Mouse (Mus musculus): Measurements from ENCODE around the gene Kdm2a. TPM values are rescaled to one million over a fixed set of nuclear protein-coding genes. Genes with fewer than 3 reads are reported as not detected.

Kdm2a gene
- polyA plus RNA-seq (2015; fragmentation: Nextera tagmentation; extraction: Ambion mirVana), result 31.4 and 34.8 TPM in 2 replicates

DNA sequence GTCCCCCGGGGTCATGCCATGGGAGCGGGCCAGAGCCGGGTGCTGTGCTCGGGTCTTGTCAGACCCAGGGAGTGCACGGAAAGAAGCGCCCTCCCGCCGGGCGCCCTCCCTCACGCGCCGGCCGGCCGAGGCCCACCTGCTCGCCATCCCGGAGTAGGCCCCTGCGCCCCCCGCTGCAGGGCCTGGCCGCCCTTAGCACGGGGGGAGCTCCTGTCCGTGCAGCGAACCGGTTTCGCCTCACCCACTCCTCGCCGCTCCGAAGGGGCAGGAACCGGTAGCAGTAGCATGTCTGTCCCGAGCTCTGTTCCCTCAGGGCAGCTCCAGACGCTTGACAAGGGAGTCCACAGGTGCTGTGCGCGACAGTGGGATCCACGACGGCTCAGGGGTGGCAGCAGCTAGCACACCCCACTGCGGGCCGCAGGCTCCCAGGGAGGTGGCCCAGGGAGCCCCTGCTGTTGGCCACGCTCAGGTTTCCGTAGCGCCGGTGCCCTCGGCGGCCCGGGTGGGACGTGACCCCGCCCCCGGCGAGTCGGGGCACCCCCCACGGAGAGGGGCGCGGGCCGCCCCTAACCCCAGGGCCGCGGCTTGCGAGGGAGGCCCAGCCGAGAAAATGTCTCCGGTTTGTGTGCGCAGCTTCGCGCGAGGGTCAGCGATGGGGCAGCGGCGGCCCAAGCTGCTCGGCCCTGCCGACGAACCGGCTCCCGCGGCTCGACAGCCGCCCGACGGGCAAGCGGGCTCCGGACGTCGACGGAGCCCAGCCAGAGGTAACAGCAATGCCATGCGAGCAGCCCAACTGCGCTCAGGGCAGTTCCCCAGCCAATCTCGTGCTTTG is at the start of gene Kdm2a:
TSS of gene Kdm2a (minus strand) at position 488 of the 832 bp plus-strand sequence.
- Histone ChIP-seq H3K4me1 (ENCODE audit: control insufficient read depth, insufficient read depth, low read length) (peaks cover 7% of the 10 kb centered on the region; the same call in 1 of the 2 replicates), H3K4me3 (ENCODE audit: low read length) (peak within 1 kb of the TSS; percentile 99), H3K9me3 (ENCODE audit: control insufficient read depth, low read length) (no peaks in the 10 kb centered on the region), H3K27me3 (replicated peaks; ENCODE audit: control insufficient read depth, insufficient read depth, low read length) (no peaks in the 10 kb centered on the region), H3K4me2 (ENCODE audit: low read depth, low read length) (peak within 1 kb of the TSS; percentile 83), H3K36me3 (ENCODE audit: control insufficient read depth, insufficient read depth, low read length) (no peaks in the 10 kb centered on the region), H3K9ac (ENCODE audit: low read depth, low read length) (peak within 1 kb of the TSS; percentile 79), H3K27ac (ENCODE audit: low read length) (peak within 1 kb of the TSS; percentile 78)
- ATAC-seq, result peak; percentile 60; the same call in 1 of the 2 replicates
- 3% methylated on average over 81 of the region's 82 CpGs for WGBS

DNA sequence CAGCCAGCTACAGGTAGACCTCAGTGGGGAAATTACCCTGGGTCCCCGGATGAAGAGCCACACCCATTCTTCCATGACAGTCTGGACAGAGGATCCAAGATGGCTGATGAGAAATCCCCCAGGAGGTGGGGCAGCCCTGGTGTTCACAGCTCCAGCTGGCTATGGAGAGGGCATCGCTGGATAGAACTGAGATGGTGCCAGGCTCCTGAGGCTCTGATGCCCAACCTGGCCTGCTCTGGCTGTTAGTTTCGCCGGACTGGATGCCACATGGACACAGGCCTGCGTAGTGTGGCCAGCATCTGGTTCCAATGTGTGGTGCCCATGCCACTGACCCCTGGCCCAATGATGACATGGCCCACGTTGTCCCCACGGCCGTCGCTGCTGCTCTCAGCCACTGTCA is 49.4 kb upstream of the Kdm2a start:
- H3K9ac ChIP-seq (ENCODE audit: low read depth, low read length), result no peak overlapping the region
- no peak overlapping the region for H3K27ac ChIP-seq (ENCODE audit: low read length)
- no peaks in the 10 kb centered on the region for H3K36me3 ChIP-seq (ENCODE audit: control insufficient read depth, insufficient read depth, low read length)
- H3K4me1 ChIP-seq (ENCODE audit: control insufficient read depth, insufficient read depth, low read length), result no peaks in the 10 kb centered on the region
- H3K9me3 ChIP-seq (ENCODE audit: control insufficient read depth, low read length), result no peaks in the 10 kb centered on the region
- no peak overlapping the region for H3K4me2 ChIP-seq (ENCODE audit: low read depth, low read length)
- H3K4me3 ChIP-seq (ENCODE audit: low read length), result no peak overlapping the region
- no peaks in the 10 kb centered on the region for H3K27me3 ChIP-seq (replicated peaks; ENCODE audit: control insufficient read depth, insufficient read depth, low read length)
- ATAC-seq, result no peak
- 91% methylated on average over 9 of the region's 9 CpGs for WGBS

DNA sequence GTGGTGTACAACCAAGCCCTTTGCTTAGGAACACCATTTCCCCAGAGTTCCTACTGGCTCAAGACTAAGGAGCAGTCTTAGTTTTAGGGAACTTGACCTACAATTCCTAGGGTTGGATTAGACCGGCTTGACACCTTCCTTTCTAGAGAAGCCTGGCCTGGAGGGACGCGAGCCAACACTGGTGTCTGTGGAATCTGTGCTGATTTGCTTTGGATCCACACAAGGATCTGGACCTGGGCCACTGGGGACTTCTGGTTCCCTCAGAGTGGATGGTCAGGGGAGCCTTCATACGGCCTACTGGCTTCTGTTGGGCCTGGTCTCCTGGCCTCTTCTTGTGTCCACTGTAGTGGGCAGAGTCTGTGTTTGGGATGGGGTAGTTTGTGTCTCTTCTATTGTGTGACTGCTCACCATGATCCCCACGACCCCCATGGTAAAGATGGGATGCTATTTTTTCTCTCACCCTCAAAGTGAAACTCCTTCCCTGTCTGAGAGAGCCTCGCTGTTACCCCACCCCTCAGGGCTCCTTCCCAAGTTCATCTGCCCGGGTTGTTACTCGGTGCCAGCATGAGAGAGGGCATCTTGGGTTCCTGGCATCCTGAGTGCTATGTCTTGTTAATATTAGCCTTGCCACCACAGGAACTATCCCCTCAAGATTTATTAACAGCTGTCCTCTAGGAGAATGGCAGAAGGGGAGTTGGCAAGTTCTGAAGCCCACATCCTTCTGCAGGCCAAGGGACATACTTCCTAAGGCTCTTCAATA is 48.8 kb upstream of the Kdm2a start:
- WGBS, result 91% methylated on average over 8 of the region's 8 CpGs
- Histone ChIP-seq H3K4me2 (ENCODE audit: low read depth, low read length) (no peak overlapping the region), H3K9ac (ENCODE audit: low read depth, low read length) (no peak overlapping the region), H3K4me1 (ENCODE audit: control insufficient read depth, insufficient read depth, low read length) (peaks cover 4% of the 10 kb centered on the region), H3K27me3 (replicated peaks; ENCODE audit: control insufficient read depth, insufficient read depth, low read length) (no peaks in the 10 kb centered on the region), H3K9me3 (ENCODE audit: control insufficient read depth, low read length) (no peaks in the 10 kb centered on the region), H3K4me3 (ENCODE audit: low read length) (no peak overlapping the region), H3K36me3 (ENCODE audit: control insufficient read depth, insufficient read depth, low read length) (no peaks in the 10 kb centered on the region), H3K27ac (ENCODE audit: low read length) (no peak overlapping the region)
- no peak for ATAC-seq

DNA sequence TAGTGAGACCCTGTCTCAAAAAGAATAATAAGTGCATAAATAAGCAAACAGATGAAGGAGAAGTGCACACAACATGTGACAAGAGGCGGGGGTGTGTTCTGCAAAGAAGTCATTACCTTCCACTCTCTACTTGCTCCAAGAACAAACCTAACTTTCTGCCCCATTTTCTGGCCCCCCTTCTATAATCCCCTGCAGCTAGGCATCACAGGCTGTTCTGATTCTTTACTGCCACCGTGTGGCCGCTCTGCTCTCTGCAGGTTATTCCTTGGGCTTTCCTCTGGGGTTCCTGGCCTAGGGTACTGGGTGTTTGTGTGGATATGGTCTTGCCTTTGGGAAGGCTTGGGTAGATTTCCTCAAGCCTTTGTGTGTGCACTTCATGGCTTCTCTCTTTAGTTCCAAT is 44.3 kb upstream of the Kdm2a start:
- Histone ChIP-seq H3K9me3 (ENCODE audit: control insufficient read depth, low read length) (no peaks in the 10 kb centered on the region), H3K36me3 (ENCODE audit: control insufficient read depth, insufficient read depth, low read length) (no peaks in the 10 kb centered on the region), H3K9ac (ENCODE audit: low read depth, low read length) (no peak overlapping the region), H3K4me1 (ENCODE audit: control insufficient read depth, insufficient read depth, low read length) (peaks cover 30% of the 10 kb centered on the region), H3K27me3 (replicated peaks; ENCODE audit: control insufficient read depth, insufficient read depth, low read length) (no peaks in the 10 kb centered on the region), H3K27ac (ENCODE audit: low read length) (peak overlapping the region; percentile 67; the same call in 1 of the 2 replicates), H3K4me2 (ENCODE audit: low read depth, low read length) (no peak overlapping the region), H3K4me3 (ENCODE audit: low read length) (no peak overlapping the region)
- no peak for ATAC-seq
- 10% methylated on average over 3 of the region's 3 CpGs for WGBS

DNA sequence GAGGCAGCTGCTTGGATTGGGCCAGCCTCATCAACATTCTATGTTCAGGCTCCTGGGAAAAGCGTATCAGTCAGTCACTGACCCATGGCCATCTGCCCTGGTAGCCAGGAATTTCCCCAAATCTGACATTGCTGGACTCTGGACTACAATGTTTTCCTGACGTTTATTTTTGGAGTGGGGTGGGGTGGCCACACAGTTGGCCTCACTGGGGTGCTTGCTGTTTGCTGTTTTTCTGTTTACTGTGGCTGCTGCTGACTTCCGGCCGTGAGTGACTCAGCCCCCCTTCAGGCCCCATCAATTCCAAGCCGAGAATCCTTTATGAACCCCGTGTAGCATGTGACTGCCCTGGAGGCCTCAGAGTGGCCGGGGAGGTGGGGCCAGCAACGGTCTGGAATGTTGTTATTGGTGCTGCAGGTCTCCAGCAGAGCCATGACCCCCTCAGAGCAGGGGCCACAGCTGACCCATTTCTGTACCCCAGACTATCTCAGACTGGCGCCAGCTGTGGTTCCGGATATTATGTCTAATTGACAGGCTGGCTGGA is 43.6 kb upstream of the Kdm2a start:
- H3K4me2 ChIP-seq (ENCODE audit: low read depth, low read length), result no peak overlapping the region
- H3K36me3 ChIP-seq (ENCODE audit: control insufficient read depth, insufficient read depth, low read length), result no peaks in the 10 kb centered on the region
- H3K4me1 ChIP-seq (ENCODE audit: control insufficient read depth, insufficient read depth, low read length), result peaks cover 30% of the 10 kb centered on the region
- WGBS, result 31% methylated on average over 10 of the region's 10 CpGs
- H3K27me3 ChIP-seq (replicated peaks; ENCODE audit: control insufficient read depth, insufficient read depth, low read length), result no peaks in the 10 kb centered on the region
- peak; percentile 37 for ATAC-seq
- H3K27ac ChIP-seq (ENCODE audit: low read length), result peak overlapping the region; percentile 67
- no peak overlapping the region; the same call in 1 of the 2 replicates for H3K9ac ChIP-seq (ENCODE audit: low read depth, low read length)
- no peaks in the 10 kb centered on the region for H3K9me3 ChIP-seq (ENCODE audit: control insufficient read depth, low read length)
- H3K4me3 ChIP-seq (ENCODE audit: low read length), result no peak overlapping the region

DNA sequence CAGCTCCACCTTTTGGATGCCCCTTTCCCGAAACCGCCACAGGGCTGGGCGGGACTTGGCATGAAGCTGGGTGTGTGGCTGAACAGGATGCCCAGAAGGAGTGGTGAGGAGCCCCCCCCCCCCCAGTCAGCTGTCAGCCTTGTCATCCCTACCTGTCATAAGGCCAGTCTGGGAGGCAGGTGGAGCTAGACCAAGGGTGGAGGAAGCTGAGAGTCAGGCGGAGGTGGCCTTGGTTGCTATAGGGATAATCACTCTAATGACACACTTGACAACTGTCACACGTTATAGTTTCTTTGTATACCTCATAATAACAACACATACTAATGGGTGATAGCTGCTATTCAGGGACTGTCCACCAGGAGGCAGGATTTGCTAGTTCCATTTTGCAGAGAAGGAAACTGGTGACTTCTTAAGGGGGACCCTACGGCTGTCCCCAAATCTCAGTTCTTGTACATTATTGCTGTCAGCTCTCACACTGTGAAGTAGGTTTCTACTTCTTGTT is 43.1 kb upstream of the Kdm2a start:
- ATAC-seq, result peak; percentile 47
- H3K27me3 ChIP-seq (replicated peaks; ENCODE audit: control insufficient read depth, insufficient read depth, low read length), result no peaks in the 10 kb centered on the region
- 34% methylated on average over 6 of the region's 6 CpGs for WGBS
- 0 out of 2 replicates have a peak overlapping the region, but pooled peaks have one; percentile 88 for H3K4me2 ChIP-seq (ENCODE audit: low read depth, low read length)
- H3K36me3 ChIP-seq (ENCODE audit: control insufficient read depth, insufficient read depth, low read length), result no peaks in the 10 kb centered on the region
- no peaks in the 10 kb centered on the region for H3K9me3 ChIP-seq (ENCODE audit: control insufficient read depth, low read length)
- H3K9ac ChIP-seq (ENCODE audit: low read depth, low read length), result no peak overlapping the region
- H3K4me3 ChIP-seq (ENCODE audit: low read length), result no peak overlapping the region
- H3K27ac ChIP-seq (ENCODE audit: low read length), result peak overlapping the region; percentile 67
- H3K4me1 ChIP-seq (ENCODE audit: control insufficient read depth, insufficient read depth, low read length), result peaks cover 33% of the 10 kb centered on the region

DNA sequence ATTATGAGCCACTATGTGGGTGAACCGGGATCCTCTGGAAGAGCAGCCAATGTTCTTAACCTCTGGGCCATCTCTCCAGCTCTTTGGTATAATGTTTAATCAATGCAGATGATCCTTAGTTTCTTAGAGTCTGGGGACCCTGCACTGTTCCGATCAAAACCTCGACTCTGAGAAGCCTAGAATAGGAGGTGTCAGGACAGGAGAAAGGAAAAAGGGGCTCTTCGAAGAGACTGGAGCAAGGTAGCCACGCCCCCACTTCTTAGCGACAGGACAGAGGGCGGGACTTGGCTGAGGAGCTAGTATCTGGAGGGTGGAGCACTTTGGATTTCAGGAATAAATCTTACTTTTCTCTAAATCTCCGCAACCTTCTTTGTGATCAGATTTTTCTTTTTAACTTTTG is 42.1 kb upstream of the Kdm2a start:
- no peaks in the 10 kb centered on the region for H3K9me3 ChIP-seq (ENCODE audit: control insufficient read depth, low read length)
- peaks cover 35% of the 10 kb centered on the region for H3K4me1 ChIP-seq (ENCODE audit: control insufficient read depth, insufficient read depth, low read length)
- H3K4me2 ChIP-seq (ENCODE audit: low read depth, low read length), result peak overlapping the region; percentile 88
- 8% methylated on average over 8 of the region's 8 CpGs for WGBS
- H3K27me3 ChIP-seq (replicated peaks; ENCODE audit: control insufficient read depth, insufficient read depth, low read length), result no peaks in the 10 kb centered on the region
- H3K4me3 ChIP-seq (ENCODE audit: low read length), result peak overlapping the region; percentile 79
- peak overlapping the region; percentile 38; the same call in 1 of the 2 replicates for H3K27ac ChIP-seq (ENCODE audit: low read length)
- no peak overlapping the region for H3K9ac ChIP-seq (ENCODE audit: low read depth, low read length)
- ATAC-seq, result no peak
- H3K36me3 ChIP-seq (ENCODE audit: control insufficient read depth, insufficient read depth, low read length), result no peaks in the 10 kb centered on the region

DNA sequence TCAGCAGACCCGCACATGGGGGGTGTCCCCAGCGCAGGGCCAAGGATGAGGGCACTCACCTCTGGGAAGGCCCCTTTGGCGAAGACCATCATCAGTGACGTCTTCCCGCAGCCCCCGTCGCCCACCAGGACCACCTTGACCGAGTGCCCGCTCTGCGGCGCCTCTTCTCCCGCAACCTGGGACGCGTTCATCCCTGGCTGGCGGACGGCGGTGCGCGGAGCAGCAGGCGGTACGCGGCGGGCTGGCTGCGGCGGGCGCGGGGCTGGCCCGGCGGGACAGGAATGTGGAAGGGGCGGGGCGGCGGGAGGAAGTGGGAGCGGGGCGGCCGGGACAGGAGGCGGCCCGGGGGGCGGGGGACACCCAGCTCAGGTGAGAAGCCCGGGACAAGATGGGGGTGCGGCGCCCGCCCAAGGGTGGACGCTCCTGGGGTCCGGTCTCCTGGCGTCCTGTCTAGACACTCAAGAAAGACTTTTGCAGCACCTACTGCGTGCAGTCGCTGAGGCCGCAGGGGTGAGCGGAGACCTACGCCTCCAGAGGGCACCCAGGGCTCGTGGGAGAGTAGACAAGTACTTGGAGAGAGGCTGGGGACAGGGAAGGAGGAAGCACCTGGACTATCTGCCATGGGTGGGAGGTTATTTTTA is 41.2 kb upstream of the Kdm2a start, which contains the start of gene Rhod:
TSS of gene Rhod (minus strand) at position 272 of the 641 bp plus-strand sequence.
- Histone ChIP-seq H3K4me2 (ENCODE audit: low read depth, low read length) (peak within 1 kb of the TSS; percentile 88), H3K9ac (ENCODE audit: low read depth, low read length) (peak within 1 kb of the TSS; percentile 81), H3K36me3 (ENCODE audit: control insufficient read depth, insufficient read depth, low read length) (no peaks in the 10 kb centered on the region), H3K27ac (ENCODE audit: low read length) (peak within 1 kb of the TSS; percentile 53), H3K9me3 (ENCODE audit: control insufficient read depth, low read length) (no peaks in the 10 kb centered on the region), H3K4me3 (ENCODE audit: low read length) (peak within 1 kb of the TSS; percentile 79), H3K27me3 (replicated peaks; ENCODE audit: control insufficient read depth, insufficient read depth, low read length) (no peaks in the 10 kb centered on the region), H3K4me1 (ENCODE audit: control insufficient read depth, insufficient read depth, low read length) (peaks cover 35% of the 10 kb centered on the region)
- under 1% methylated on average over 41 of the region's 51 CpGs for WGBS
- ATAC-seq, result peak; percentile 62

Measured in intestine, embryonic 16.5 days (tissue).